Mouse (Mus musculus) forebrain, postnatal 0 days (tissue): Measurements from ENCODE around the gene Rap1gap2. TPM values are rescaled to one million over a fixed set of nuclear protein-coding genes. Genes with fewer than 3 reads are reported as not detected.
A peak's percentile ranks its signal among the peaks of the same experiment; 100 is the strongest.

ENCODE experiments used
- ATAC-seq: fragments of 200-750 bp; cut with Nextera tagmentation; 2 replicates; pipeline ENCODE4 v1.8.0; 2017; ENCODE audit warnings: mild to moderate bottlenecking, moderate library complexity
- DNase-seq: peaks from one replicate; pipeline ENCODE4 v3.0.0-alpha.2; 2015
- H3K27ac ChIP-seq: fragments of 300-500 bp; sonication (generic); 2 replicates; pipeline ENCODE4 v1.5.1; 2014; ENCODE audit warnings: low read depth, mild to moderate bottlenecking, antibody characterized with exemption, low read length, moderate library complexity, mixed read lengths
- H3K27me3 ChIP-seq: fragments of 300-500 bp; sonication (generic); 2 replicates; pipeline ENCODE4 v1.6.1; 2014; ENCODE audit warnings: mild to moderate bottlenecking, low read length, mixed read lengths; ENCODE audit not compliant: insufficient read depth
- H3K36me3 ChIP-seq: fragments of 300-500 bp; sonication (generic); 2 replicates; pipeline ENCODE4 v1.6.1; 2014; ENCODE audit warnings: mild to moderate bottlenecking, moderate library complexity; ENCODE audit not compliant: insufficient read depth
- H3K4me1 ChIP-seq: fragments of 300-500 bp; sonication (generic); 2 replicates; pipeline ENCODE4 v1.6.1; 2014; ENCODE audit warnings: antibody characterized with exemption; ENCODE audit not compliant: insufficient read depth
- H3K4me2 ChIP-seq: fragments of 300-500 bp; sonication (generic); 2 replicates; pipeline ENCODE4 v1.6.1; 2014; ENCODE audit warnings: low read depth, mild to moderate bottlenecking, moderate library complexity
- H3K4me3 ChIP-seq: fragments of 300-500 bp; sonication (generic); 2 replicates; pipeline ENCODE4 v1.5.1; 2014; ENCODE audit warnings: low read depth, low read length, mixed read lengths
- H3K9ac ChIP-seq: fragments of 300-500 bp; sonication (generic); 2 replicates; pipeline ENCODE4 v1.6.1; 2014; ENCODE audit warnings: mild to moderate bottlenecking
- H3K9me3 ChIP-seq: fragments of 300-500 bp; sonication (generic); 2 replicates; pipeline ENCODE4 v1.6.1; 2016; ENCODE audit warnings: low read length
- CTCF ChIP-seq: sonication (generic); IDR thresholded peaks from 2 replicates; pipeline ENCODE4 v1.5.1; 2016; ENCODE audit warnings: antibody characterized with exemption, control low read depth, low read depth
- WGBS: fragments of 180-500 bp; shearing (Covaris S2); extraction: QIAGEN DNeasy Blood & Tissue Kit; methylation state at CpG from one replicate; pipeline ENCODE4 v1.1.7; 2014; 5-methylcytosine and 5-hydroxymethylcytosine counted together
- polyA plus RNA-seq: library from polyadenylated mRNA; unstranded; fragments of >200 nt; fragmentation: Nextera tagmentation; extraction: Ambion mirVana; gene quantifications from 2 replicates; pipeline ENCODE4 v1.2.1, GENCODE M21; 2015
- total RNA-seq: library from RNA; depleted of rRNA; stranded (reverse); fragments of >200 nt; gene quantifications from 2 replicates; pipeline ENCODE4 v1.2.3, GENCODE M21; 2014

The Rap1gap2 gene
- total and polyA plus RNA-seq, 2 experiments from 2014 or later, result 12.2 to 43.7 TPM

DNA sequence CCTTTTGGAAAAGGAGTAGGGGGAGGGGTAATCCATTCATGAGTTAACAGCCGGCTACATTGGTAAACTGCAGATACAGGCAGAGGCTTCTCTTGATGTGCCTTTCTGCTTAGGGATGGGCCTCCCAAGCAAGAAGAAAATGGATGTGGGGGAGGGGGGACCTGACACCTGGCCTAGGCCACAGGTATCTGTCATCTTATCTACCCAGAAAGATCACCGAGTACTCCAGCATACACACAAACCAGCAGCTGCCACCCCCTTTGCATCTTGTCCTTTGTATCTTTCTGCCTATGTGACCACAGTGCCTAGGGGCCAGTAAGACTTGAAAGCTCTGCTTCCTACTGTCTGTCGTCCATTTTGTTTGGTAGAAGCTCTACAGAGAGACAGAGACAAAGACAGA is 79.0 kb downstream of the Rap1gap2 start:
- Histone ChIP-seq H3K9ac (no peak overlapping the region), H3K4me3 (no peak overlapping the region), H3K27me3 (no peaks in the 10 kb centered on the region; the same call in 1 of the 2 replicates), H3K9me3 (no peaks in the 10 kb centered on the region), H3K27ac (no peak overlapping the region), H3K4me1 (peaks cover 3% of the 10 kb centered on the region; the same call in 1 of the 2 replicates), H3K4me2 (no peak overlapping the region), H3K36me3 (no peaks in the 10 kb centered on the region)
- no peak for TF ChIP-seq CTCF
- 19% methylated on average over 3 of the region's 3 CpGs for WGBS
- ATAC-seq (no peak), DNase-seq (no peak)

DNA sequence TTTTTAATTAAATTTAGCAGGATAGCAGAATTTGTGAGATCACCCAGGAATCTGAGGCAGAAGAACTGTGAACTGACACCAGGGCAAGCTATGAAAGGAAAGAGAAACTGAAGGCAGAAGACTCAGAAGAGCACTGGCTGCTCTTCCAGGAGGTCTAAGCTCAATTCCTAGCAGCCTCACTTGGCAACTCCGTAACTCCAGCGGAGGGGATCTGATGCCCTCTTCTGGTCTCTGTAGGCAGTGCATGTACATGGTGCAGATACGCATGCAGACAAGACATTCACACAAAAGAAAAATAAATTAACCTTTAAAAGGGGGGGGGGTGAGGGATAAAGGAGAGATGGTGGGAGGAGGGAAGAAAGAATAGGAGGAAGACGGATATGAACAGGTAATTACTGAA is 80.9 kb downstream of the Rap1gap2 start:
- WGBS, result 57% methylated on average over 4 of the region's 4 CpGs
- Histone ChIP-seq H3K4me1 (peaks cover 6% of the 10 kb centered on the region; the same call in 1 of the 2 replicates), H3K36me3 (no peaks in the 10 kb centered on the region), H3K27me3 (no peaks in the 10 kb centered on the region; the same call in 1 of the 2 replicates), H3K9me3 (no peaks in the 10 kb centered on the region), H3K4me3 (no peak overlapping the region), H3K4me2 (no peak overlapping the region), H3K9ac (no peak overlapping the region), H3K27ac (no peak overlapping the region)
- ATAC-seq (no peak), DNase-seq (peak; percentile 63)
- peak; percentile 72 for TF ChIP-seq CTCF

DNA sequence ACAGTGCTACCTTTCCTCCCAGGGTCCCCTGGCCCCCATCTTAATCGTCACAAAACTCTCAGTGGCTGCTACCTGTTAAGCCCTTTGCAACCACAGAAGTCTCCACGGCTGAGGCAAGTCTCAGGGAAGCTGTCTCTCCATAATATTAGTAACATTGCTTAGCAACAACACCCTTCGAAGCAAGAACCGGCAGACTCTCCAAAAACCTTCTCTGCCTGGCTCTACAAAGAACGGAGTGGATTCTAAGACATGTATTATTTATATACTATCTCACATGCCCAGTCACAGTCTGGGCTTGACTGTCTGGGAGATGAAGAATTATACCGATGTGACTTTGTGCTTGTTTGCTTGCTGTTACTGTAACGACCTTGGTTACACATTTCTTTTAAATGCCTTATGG is 83.2 kb downstream of the Rap1gap2 start:
- peak overlapping the region; percentile 46 for H3K27ac ChIP-seq
- 42% methylated on average over 7 of the region's 7 CpGs for WGBS
- peaks cover 6% of the 10 kb centered on the region; the same call in 1 of the 2 replicates for H3K4me1 ChIP-seq
- no peak overlapping the region for H3K4me3 ChIP-seq
- H3K36me3 ChIP-seq, result no peaks in the 10 kb centered on the region
- ATAC-seq (peak; percentile 73), DNase-seq (peak; percentile 59)
- no peak overlapping the region for H3K9ac ChIP-seq
- no peaks in the 10 kb centered on the region for H3K9me3 ChIP-seq
- H3K4me2 ChIP-seq, result peak overlapping the region; percentile 9
- no peaks in the 10 kb centered on the region; the same call in 1 of the 2 replicates for H3K27me3 ChIP-seq
- no peak for TF ChIP-seq CTCF

DNA sequence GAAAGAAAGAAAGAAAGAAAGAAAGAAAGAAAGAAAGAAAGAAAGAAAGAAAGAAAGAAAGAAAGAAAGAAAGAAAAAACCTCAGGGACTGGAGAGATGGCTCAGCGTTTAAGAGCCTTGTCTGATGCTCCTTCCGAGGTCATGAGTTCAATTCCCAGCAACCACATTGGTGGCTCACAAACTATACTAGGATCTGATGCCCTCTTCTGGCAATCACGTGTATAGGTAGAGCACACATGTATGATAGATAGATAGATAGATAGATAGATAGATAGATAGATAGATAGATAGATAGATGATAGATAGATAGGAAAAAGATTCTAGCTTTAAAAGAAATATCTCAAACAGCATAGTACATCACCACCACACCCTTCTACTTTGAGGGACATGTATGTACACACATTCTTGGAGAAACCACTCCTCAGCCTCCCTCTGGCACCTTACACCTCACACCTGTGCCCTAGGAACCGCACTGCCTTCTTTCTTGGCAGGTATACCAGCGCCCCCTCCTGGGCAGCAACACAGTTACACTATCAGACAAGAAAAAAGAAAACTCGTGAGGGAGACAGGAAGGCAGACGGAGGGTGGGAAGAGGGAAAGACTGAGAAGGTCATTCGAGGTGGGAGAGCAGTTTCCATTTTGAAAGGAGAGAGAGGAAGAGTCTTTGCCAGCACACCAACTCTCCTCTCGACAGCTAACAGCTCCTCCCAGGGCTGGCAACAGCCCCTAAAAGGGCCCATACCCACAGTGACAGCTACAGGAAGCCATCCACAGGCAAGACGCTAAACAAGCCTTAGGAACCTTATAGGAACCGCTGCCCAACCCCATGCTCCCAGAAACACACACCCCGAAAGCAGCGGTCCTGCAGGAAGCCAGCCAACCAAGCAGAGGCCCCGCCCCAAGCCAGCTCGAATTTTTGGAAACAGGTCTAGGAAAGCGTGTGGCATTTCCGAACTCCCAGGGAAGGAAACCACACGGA is 84.2 kb downstream of the Rap1gap2 start:
- no peaks in the 10 kb centered on the region; the same call in 1 of the 2 replicates for H3K27me3 ChIP-seq
- TF ChIP-seq CTCF, result peak; percentile 74
- H3K4me2 ChIP-seq, result peak overlapping the region; percentile 38
- peaks cover 11% of the 10 kb centered on the region for H3K4me1 ChIP-seq
- H3K36me3 ChIP-seq, result no peaks in the 10 kb centered on the region
- WGBS, result 17% methylated on average over 18 of the region's 18 CpGs
- no peak for ATAC-seq
- no peak overlapping the region for H3K9ac ChIP-seq
- peak; percentile 69 for DNase-seq
- peak overlapping the region; percentile 46 for H3K27ac ChIP-seq
- H3K4me3 ChIP-seq, result peak overlapping the region; percentile 11; the same call in 1 of the 2 replicates
- no peaks in the 10 kb centered on the region for H3K9me3 ChIP-seq

DNA sequence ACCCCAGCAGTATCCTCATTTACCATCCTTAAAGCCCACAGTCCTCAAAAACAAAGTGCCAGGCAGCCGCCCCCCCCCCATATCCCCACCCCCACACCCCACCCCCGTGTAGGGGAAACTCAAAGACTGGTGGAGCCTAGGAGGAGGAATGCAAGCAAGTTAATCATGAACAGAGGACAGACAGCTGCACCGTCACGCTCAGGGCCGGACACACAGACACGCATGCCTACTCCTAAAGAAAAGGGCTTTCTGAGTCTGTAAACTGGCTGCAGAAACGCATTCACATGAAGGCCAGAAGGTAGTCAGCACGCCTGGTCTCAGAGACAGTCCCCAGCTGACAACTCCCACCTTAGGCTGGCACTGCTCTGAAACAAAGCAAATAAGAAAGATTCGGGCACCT is 85.1 kb downstream of the Rap1gap2 start:
- ATAC-seq (no peak), DNase-seq (no peak)
- Histone ChIP-seq H3K27me3 (no peaks in the 10 kb centered on the region; the same call in 1 of the 2 replicates), H3K9me3 (no peaks in the 10 kb centered on the region), H3K36me3 (no peaks in the 10 kb centered on the region), H3K4me1 (peaks cover 12% of the 10 kb centered on the region), H3K4me3 (no peak overlapping the region), H3K9ac (no peak overlapping the region), H3K4me2 (no peak overlapping the region), H3K27ac (no peak overlapping the region)
- no peak for TF ChIP-seq CTCF
- 68% methylated on average over 9 of the region's 9 CpGs for WGBS

DNA sequence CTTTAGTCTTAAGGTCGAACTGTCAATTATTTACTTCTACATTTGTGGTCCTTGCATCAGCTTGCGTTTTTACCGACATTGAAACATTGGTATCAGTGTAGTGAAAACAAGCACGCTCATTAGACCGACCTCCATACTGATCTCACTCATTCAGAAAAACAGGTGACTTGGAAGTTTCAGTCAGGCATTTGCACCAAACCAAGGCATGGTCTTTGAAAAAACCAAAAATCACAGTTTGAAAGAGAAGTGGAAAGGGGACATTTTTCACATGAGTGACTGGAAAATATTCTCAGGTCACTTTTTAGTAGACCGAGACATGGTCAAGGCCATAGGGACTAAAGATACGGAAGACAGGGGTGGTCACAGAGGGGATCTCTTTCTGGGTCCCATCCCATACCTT is 85.5 kb downstream of the Rap1gap2 start:
- no peak overlapping the region for H3K27ac ChIP-seq
- H3K36me3 ChIP-seq, result no peaks in the 10 kb centered on the region
- H3K4me2 ChIP-seq, result no peak overlapping the region
- no peaks in the 10 kb centered on the region; the same call in 1 of the 2 replicates for H3K27me3 ChIP-seq
- no peak overlapping the region for H3K9ac ChIP-seq
- no peak for TF ChIP-seq CTCF
- no peak overlapping the region for H3K4me3 ChIP-seq
- 93% methylated on average over 7 of the region's 7 CpGs for WGBS
- DNase-seq (no peak), ATAC-seq (no peak)
- peaks cover 12% of the 10 kb centered on the region for H3K4me1 ChIP-seq
- H3K9me3 ChIP-seq, result no peaks in the 10 kb centered on the region
